Mouse (Mus musculus): ENCODE data around the gene Ctnnbl1.

The Ctnnbl1 gene

GRCm38 (mm10) chr2:157750481-157750880 lies 13.3 kb downstream of the Ctnnbl1 start:
- in situ Hi-C loops (cut with MboI, MseI) = no loop called here

GRCm38 (mm10) chr2:157750926-157751588 lies 13.9 kb downstream of the Ctnnbl1 start:
- in situ Hi-C loops (cut with MboI, MseI) = no loop called here

DNA sequence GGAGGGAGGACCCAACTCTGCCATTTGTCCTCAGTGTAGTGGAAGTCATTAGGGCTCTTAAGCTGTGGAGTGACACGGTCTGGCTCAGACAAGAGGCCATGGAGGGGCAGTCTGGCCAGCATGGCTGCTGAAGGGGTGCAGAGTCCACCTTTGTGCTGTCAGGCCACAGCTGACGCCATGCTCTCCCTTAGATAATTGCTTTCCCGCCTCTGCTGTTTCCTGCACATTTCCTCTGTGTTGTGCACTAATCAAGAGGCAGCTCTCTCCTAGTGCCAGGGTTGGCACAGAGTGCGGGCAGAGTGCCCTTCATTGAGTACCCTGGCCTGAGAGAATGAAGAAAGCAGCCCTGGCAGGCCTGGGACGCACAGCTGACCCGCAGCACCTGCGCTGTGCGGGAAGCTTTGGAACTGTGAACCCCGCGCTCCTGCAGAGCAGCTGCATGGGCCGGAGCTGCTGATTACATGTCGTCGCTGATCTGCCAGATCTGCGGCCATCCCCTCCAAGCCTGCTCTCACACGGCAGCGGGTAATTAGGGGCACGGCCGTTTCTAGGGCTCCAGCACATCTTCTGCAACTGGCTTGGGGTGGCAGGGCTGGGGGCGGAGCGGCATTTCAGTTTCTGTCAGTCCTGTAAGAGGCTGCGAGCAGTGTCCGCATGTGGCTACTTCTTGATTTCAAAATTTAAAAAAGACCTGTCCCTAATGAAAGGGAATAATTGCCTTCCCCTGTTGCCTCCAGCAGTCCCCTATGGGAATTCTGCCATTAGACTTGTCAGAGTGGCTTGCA lies 14.6 kb downstream of the Ctnnbl1 start:
- in situ Hi-C loops (cut with MboI, MseI) = no loop called here

- in situ Hi-C loops (cut with MboI, MseI) = no loop called here
These were observed 15.2 kb downstream of the Ctnnbl1 start for GRCm38 (mm10) chr2:157752374-157752743.

DNA sequence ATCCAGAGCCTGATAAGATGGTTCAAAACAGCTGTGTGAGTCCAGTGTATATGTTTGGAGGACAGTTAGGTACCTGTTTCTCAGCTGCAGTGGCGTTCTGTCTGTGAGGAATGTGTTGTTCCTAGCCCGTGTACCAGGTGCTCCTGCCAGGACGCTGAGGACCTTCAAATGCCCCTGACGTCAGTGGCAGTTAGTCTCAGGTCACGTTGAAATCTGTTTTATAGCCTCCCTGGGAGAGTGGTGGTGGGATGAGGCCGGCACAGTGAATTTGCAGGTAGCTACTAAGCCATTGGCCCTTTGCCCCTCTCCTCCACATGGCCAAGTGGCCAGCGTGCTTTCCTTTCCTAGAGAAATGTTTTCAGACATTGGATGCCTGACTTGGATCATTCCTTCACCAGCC lies 18.6 kb downstream of the Ctnnbl1 start:
- in situ Hi-C loops (cut with MboI, MseI) = no loop called here

DNA sequence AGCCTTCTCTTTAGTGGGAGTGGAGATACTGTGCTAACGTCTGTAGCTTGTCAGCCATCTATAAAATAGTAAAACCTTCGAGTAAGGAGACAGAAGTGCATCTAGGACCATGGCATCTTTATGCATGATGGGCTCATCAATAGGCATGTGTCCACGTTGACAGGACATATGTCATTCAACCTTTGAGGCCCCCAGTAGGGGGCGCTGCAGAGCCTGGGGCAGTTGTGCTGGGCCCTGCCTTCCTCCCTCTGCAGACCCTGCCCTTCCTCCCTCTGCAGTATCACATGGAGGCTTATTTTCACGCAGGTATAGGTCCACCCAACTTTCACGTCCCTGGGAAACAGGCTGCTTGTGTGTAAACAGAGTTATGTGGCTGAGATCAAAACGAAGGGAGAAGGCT lies 19.0 kb downstream of the Ctnnbl1 start:
- in situ Hi-C loops (cut with MboI, MseI) = no loop called here

DNA sequence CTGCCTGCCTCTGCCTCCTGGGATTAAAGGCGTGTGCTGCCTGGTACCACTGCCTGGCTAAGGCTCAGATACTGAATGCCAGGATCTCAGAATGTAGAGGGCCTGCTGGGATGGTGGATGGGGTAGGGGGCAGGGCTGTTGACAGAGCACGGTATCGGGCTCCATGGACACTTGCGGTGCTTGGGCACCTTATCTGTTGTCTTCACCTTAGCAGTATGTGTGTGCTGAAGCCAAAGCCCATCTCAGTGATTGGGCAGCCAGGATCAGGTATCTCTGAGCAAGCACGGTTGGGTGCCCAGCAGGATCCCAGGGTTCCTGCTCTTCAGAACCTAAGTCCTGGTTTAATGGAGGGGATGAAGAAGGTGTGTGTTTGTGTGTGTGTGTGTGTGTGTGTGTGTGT lies 21.2 kb downstream of the Ctnnbl1 start:
- in situ Hi-C loops (cut with MboI, MseI) = no loop called here

GRCm38 (mm10) chr2:157759717-157760116 lies 22.5 kb downstream of the Ctnnbl1 start:
- in situ Hi-C loops (cut with MboI, MseI) = no loop called here

- in situ Hi-C loops (cut with MboI, MseI) = no loop called here
These were observed 25.7 kb downstream of the Ctnnbl1 start for GRCm38 (mm10) chr2:157762903-157763302.

GRCm38 (mm10) chr2:157766591-157766990 lies 29.4 kb downstream of the Ctnnbl1 start:
- in situ Hi-C loops (cut with MboI, MseI) = no loop called here

DNA sequence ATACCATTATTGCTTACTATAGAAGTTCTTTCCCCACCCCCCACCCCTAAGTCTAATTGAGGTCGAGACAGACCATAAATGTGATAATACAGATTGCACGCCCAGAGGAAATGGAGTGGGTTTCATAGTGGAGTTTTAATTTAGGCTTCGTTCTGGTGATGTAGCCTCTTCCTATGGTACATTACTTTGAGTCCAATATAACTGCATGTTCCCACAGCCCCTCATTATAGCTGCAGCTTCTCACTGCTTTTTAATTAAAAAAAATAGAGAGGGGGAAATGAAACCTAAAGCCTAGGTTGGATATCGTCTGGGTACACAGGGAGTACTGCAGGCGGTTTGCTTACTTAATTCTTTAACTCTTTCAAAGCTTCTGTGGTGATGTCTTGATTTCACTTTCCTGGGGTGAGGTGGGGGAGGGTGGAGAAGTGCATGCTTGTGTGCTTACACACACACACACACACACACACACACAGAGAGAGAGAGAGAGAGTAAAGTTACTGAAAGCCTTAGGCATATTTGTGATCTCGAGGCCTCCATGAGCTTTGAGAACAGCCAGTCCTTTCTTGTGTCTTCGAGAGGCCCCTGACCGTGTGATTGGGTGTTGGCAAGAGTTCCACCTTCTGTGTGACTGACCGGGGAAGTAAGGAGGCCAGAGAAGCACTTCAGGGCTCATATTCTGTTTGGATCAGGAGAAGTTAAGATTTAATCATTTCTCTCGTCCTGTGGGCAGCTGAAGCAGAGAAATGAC lies 31.7 kb downstream of the Ctnnbl1 start:
- in situ Hi-C loops (cut with MboI, MseI) = no loop called here

DNA sequence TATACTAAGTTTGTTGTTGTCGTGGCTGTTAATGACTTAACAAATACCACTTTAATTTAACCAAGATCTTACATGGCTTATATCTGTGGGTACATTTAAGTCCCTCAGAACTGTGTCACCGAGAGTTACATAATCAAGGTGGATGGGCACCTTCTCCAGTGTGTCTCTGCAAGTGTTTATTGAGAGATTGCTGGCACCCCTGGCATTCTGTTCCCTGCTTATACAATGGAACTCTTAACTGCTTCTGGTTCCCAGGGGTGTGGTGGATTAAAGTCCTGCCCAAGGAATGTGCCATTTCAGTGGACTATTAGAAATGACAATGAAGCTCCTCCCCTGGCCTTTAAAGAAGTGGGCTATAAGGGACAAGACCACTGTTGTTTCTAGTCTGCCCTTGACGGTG lies 33.6 kb downstream of the Ctnnbl1 start:
- in situ Hi-C loops (cut with MboI, MseI) = no loop called here

DNA sequence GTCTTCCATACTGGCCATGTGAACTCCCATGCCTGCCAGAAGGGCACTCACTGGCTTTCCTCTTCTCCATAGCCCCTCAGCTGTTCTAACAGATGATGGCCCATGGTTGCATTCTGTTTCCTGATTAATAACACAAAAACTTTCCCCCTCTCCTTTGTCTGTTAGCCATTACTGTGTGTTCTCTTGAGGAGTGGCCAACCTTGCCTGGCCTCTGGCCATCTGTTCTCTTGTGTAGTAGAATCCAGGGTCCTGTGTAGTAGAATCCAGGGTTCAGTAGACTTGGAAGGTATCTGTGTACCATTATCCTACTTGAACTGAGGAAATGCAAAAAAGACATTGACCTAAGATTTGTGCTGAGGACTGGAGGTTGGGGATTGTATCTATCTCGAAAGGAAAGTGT lies 36.5 kb downstream of the Ctnnbl1 start:
- in situ Hi-C loops (cut with MboI, MseI) = no loop called here

GRCm38 (mm10) chr2:157775957-157776356 lies 38.8 kb downstream of the Ctnnbl1 start:
- in situ Hi-C loops (cut with MboI, MseI) = no loop called here

DNA sequence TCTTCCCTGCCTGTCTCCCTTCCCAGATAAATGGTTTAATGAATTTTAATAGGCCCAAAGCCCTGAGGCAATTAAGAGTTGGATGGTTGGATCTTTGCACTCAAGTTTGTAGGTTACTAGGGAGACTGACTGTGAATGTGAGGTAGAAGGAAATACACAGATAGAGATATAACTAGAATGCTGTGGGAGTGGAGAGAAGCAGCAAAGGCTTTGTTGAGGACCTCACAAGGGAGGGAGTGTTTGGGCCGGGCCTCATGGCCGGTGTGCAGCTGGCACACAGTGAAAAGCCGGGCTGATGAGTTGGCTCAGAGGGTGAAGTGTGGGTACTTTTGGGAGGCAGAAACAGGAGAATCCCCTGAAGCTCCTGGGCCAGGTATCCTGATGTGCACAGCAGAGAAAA lies 43.8 kb downstream of the Ctnnbl1 start:
- in situ Hi-C loops (cut with MboI, MseI) = no loop called here

- in situ Hi-C loops (cut with MboI, MseI) = no loop called here
These were observed 46.0 kb downstream of the Ctnnbl1 start for GRCm38 (mm10) chr2:157783152-157783551.

DNA sequence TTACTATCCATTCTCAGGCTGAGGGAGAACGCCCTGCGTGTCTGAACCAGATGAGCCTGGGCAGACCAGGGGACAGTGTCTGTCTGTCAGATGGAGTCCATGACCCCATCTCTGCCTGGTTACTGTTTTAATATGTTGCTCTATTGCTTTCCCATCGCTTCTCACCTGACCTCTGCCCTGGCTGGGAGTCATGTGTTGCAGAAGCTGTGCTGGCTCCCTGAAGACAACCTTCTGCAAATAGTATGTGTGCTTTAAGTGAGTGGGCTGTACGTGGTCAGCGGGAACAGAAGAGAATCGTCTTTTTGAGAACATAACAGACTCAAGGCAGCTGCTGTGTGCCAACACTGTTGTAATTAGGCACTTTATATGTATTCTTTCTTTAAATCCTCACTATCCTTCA lies 47.0 kb downstream of the Ctnnbl1 start:
- in situ Hi-C loops (cut with MboI, MseI) = no loop called here

DNA sequence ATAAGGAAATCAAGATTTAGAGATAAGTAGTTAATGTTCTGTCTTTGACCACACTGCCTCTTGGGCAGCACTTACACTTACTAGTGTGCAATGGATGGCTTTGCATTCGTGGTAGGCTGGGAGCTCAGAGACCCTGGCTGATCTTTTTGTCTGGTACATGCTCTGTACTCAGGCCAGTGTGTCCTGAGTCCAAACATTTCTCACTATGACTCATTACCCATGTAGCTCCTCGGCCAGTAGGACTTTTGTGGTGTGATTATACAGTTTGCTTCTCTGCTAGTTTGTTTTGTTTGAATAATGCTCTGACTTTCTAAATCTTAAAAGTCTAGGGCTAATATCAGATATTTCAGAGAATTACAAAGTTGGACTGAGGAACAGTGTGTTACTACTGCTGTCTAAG lies 47.4 kb downstream of the Ctnnbl1 start:
- in situ Hi-C loops (cut with MboI, MseI) = no loop called here

DNA sequence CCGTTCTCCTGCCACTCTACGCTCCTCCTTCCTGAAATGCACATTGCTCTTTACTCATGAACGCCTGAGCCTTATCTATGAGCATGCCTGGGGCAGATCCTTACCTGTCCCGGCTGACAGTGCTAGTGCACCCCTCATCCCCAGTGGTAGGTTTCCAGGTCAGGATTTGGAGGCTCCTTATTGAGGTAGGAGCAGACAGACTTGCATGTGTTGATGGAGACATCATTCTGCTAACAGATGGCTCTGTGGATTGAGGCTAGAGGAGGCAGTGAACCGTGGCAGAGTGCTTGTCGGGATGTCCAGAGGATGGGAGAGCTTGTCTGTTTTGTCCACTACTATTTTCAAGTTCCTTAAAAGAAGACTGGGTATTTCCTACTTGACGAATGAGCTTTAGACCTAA lies 52.0 kb downstream of the Ctnnbl1 start:
- in situ Hi-C loops (cut with MboI, MseI) = no loop called here

DNA sequence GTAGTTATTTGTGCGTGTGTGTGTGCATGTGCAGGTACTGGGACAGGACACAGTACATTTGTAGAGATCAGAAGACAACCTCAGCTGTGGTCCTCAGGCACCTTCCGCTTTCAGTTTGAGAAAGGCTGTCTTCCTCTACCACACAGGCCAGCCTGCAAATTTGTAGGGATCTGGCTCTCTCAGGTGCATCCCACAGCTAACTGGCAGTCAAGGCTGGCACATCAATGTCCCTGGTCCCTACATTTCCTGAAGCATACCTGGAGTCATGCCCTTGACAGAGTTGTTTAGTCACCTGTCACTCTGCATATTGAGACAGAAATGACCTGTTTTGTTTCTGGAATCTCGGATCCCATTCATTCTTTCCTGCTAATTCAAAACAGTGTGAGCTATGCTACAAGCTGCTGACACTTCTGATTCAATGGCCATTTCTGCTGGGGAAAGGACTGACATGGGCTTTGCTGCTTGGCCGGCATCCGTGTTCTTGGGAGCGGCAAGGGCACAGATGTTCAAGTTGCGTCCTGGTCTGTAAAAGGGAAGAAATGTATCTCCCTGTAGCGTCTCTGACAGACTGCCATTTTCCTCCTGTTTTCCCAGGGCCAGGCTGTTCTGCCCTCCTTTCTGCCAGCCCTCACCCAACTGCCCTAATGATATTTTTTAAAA lies 53.8 kb downstream of the Ctnnbl1 start:
- in situ Hi-C loops (cut with MboI, MseI) = no loop called here

DNA sequence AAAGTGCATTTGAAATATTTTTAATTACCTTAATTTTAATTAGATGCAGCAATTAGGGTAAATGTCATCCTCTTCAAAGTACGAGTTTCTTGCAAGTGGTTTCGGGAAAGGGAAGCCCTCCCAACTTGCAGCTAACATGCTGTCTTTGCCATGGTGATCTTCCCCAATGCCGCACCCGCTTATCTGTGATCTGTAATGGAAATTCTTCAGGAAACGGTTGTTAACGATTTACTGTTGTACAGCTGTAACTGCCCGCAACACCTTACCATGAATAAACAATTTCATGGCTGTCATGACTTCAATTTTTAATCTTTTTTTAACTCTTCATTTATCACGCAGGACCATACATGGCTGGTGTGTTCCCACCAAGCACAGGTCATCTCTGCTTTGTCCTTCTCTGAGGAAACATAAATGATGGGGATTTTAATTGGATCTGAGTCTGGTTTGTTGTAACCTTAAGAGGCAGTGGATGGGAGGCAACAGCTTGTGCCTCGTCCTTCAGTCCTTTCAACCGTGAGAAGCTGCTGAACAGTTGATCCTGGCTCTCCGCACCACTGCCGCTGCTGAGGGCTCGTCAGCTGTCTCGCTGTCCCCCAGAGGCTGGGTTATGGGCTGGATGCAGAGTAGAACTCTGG lies 54.4 kb downstream of the Ctnnbl1 start:
- in situ Hi-C loops (cut with MboI, MseI) = no loop called here

Data from T-helper 2 cell (primary cell).